ENCODE assay signal across 10 mouse cellular contexts in the genomic region with DNA sequence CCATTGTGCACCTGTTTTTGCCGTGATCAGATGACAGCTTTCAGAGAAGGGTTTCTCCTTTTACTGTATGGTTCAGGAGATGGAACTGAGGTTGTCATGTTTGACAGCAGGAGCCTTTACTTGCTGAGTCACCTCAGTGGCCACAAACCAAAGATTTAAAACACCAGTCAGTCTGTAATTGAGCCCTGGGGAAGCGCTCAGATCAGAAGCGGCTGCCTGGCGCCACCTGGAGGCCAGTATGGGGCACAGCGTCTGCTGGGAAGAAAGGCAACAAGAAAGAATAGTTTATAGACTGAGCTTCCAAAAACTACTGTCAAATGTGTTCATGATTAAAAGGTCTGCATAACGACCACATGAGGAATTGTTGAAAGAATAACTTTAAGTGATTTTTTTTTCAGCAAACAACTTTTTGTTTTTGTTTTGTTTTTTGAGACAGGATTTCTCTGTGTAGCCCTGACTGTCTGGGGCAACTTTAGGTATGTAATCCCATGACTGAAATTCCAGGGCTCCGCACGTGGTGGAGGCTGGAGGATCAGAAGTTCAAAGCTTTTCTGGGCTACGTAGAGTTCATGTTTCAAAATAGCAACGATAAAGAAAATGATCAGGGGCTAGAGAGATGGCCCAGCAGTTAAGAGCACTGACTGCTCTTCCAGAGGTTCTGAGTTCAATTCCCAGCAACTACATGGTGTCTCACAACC. TPM values are rescaled to one million over a fixed set of nuclear protein-coding genes. Genes with fewer than 3 reads are reported as not detected.
A peak's percentile ranks its signal among the peaks of the same experiment; 100 is the strongest.
DNase-seq lines count a peak whose midpoint lies in the region; ATAC-seq and TF ChIP-seq lines count a peak whose summit lies in the region.
"Had no signal": no experiment of that assay in that cellular context is flagged by ENCODE, and none has a peak within 500 bp of the region (broad histone marks: within the 10 kb centered on the region; RNA-seq: fewer than 3 reads in every experiment).

No protein-coding gene starts in this region.

- ATAC-seq in intestine, embryonic 14.5 days (replicated peaks; ENCODE audit: low FRiP score, low TSS enrichment, low read depth) = no peak
- no peak for ATAC-seq in intestine, embryonic 16.5 days
- peak; percentile 65 for ATAC-seq in monocyte, adult 5-6 weeks (replicated peaks; ENCODE audit: insufficient number of reproducible peaks, low FRiP score, low TSS enrichment, poor library complexity, severe bottlenecking)

- no peak overlapping the region for H3K4me3 ChIP-seq in intestine, embryonic 14.5 days (ENCODE audit: low read depth, low read length)
- no peak overlapping the region for H3K4me3 ChIP-seq in intestine, embryonic 16.5 days (ENCODE audit: low read length)
- H3K4me3 ChIP-seq in ES-E14 (ENCODE audit: insufficient read depth in 1 of 2, low read depth in 1 of 2, low read length in 2 of 2, poor library complexity in 1 of 2, severe bottlenecking in 1 of 2) = no peak overlapping the region
- peak overlapping the region; percentile 31 for H3K4me3 ChIP-seq in gastrocnemius, adult 2 months
- H3K4me3 ChIP-seq: erythroblast, embryonic 14.5 days; neural tube, embryonic 12.5 days had no signal

- TF ChIP-seq CTCF in gastrocnemius, adult 2 months (IDR thresholded peaks at IDR 0.05) = no peak; the same call in 1 of the 2 replicates

- H3K9ac ChIP-seq in intestine, embryonic 14.5 days (ENCODE audit: low read length) = no peak overlapping the region
- no peak overlapping the region for H3K9ac ChIP-seq in intestine, embryonic 16.5 days (ENCODE audit: low read depth, low read length)
- H3K9ac ChIP-seq in ES-E14 (ENCODE audit: insufficient read depth, low read depth, low read length, poor library complexity, severe bottlenecking) = no peak overlapping the region
- H3K9ac ChIP-seq: neural tube, embryonic 12.5 days had no signal

- intact Hi-C loops in gastrocnemius, adult 2 months (cut with DNase I) = loop anchor here (2.0 kb wide), 1 partner anchor 118 kb away; no protein-coding TSS in a partner anchor

- in situ Hi-C loops in ES-E14 (cut with MboI; ENCODE audit: low sequenced_read_pairs in 2 of 2, unreplicated experiment in 2 of 2) = loop anchor here in 1 of 2 experiments (10.0 kb wide), 1 partner anchor 118 kb away; no protein-coding TSS in a partner anchor

- no peak overlapping the region for H3K27ac ChIP-seq in intestine, embryonic 14.5 days (ENCODE audit: low read depth)
- H3K27ac ChIP-seq in intestine, embryonic 16.5 days (ENCODE audit: low read length) = no peak overlapping the region
- H3K27ac ChIP-seq in ES-E14 (ENCODE audit: insufficient read depth, low read depth, low read length, poor library complexity, severe bottlenecking) = no peak overlapping the region
- H3K27ac ChIP-seq in gastrocnemius, adult 2 months = peak overlapping the region; percentile 77
- H3K27ac ChIP-seq: neural tube, embryonic 12.5 days had no signal

- H3K36me3 ChIP-seq in intestine, embryonic 14.5 days (ENCODE audit: control insufficient read depth, insufficient read depth, low read length) = no peaks in the 10 kb centered on the region
- H3K36me3 ChIP-seq in intestine, embryonic 16.5 days (ENCODE audit: control insufficient read depth, insufficient read depth, low read length) = no peaks in the 10 kb centered on the region
- peaks cover 8% of the 10 kb centered on the region; the same call in 1 of the 2 replicates for H3K36me3 ChIP-seq in ES-E14 (ENCODE audit: control insufficient read depth, insufficient read depth, low read length, poor library complexity, severe bottlenecking)
- H3K36me3 ChIP-seq: neural tube, embryonic 12.5 days had no signal

- no peaks in the 10 kb centered on the region for H3K9me3 ChIP-seq in intestine, embryonic 14.5 days (ENCODE audit: control insufficient read depth, low read length)
- H3K9me3 ChIP-seq in intestine, embryonic 16.5 days (ENCODE audit: control insufficient read depth, low read length) = no peaks in the 10 kb centered on the region
- no peaks in the 10 kb centered on the region for H3K9me3 ChIP-seq in ES-E14 (ENCODE audit: control insufficient read depth, insufficient read depth, low read depth, low read length)
- H3K9me3 ChIP-seq: neural tube, embryonic 12.5 days had no signal

- H3K4me2 ChIP-seq in intestine, embryonic 14.5 days (ENCODE audit: low read length) = no peak overlapping the region
- H3K4me2 ChIP-seq in intestine, embryonic 16.5 days (ENCODE audit: low read depth, low read length) = no peak overlapping the region
- H3K4me2 ChIP-seq: neural tube, embryonic 12.5 days had no signal

- 22% methylated on average over 10 of the region's 10 CpGs for WGBS in intestine, embryonic 14.5 days
- WGBS in intestine, embryonic 16.5 days = 25% methylated on average over 10 of the region's 10 CpGs

- no peaks in the 10 kb centered on the region for H3K27me3 ChIP-seq in intestine, embryonic 14.5 days (replicated peaks; ENCODE audit: control insufficient read depth, insufficient read depth, low read length)
- H3K27me3 ChIP-seq in intestine, embryonic 16.5 days (replicated peaks; ENCODE audit: control insufficient read depth, insufficient read depth, low read length) = no peaks in the 10 kb centered on the region
- H3K27me3 ChIP-seq: neural tube, embryonic 12.5 days had no signal

- DNase-seq in intestine, embryonic 14.5 days (ENCODE audit: low spot score) = peak; percentile 84
- DNase-seq in ES-E14 (ENCODE audit: low read depth, low spot score) = peak; percentile 69
- peak; percentile 59 for DNase-seq in cerebellum, adult 11-12 months
- peak; percentile 85 for DNase-seq in gastrocnemius, adult 2 months
- DNase-seq in layer of hippocampus, postnatal 36 days = peak; percentile 43 to 71
- DNase-seq in thymus, adult 18-20 months = peak; percentile 46 to 49

- H3K4me1 ChIP-seq in intestine, embryonic 14.5 days (replicated peaks; ENCODE audit: control insufficient read depth, insufficient read depth, low read length) = no peaks in the 10 kb centered on the region
- H3K4me1 ChIP-seq in intestine, embryonic 16.5 days (ENCODE audit: control insufficient read depth, insufficient read depth, low read length) = no peaks in the 10 kb centered on the region
- peaks cover 2 to 10% of the 10 kb centered on the region in 2 experiments; a peak in 1 of 4 replicates for H3K4me1 ChIP-seq in ES-E14 (ENCODE audit: control insufficient read depth in 2 of 2, insufficient read depth in 2 of 2, low read length in 2 of 2, poor library complexity in 1 of 2)
- H3K4me1 ChIP-seq: neural tube, embryonic 12.5 days had no signal

TF ChIP-seq in ES-E14, 5 proteins besides CTCF, POLR2A, EP300 and RAD21:
- TF ChIP-seq CHD2 (IDR thresholded peaks at IDR 0.05; ENCODE audit: low read depth, low read length) (no peak), ZC3H11A (IDR thresholded peaks at IDR 0.05; ENCODE audit: borderline replicate concordance, low read depth, low read length) (peak; percentile 45; the same call in 1 of the 2 replicates), MAFK (IDR thresholded peaks at IDR 0.05; ENCODE audit: insufficient read depth, low read depth, low read length) (peak; percentile 83)
TF ChIP-seq in ES-E14: peak in this region for 2.

RNA-seq across cellular contexts. Expression of a gene that starts 22.0 kb away (rescaled TPM):
- 0.19 and 0.58 TPM in 2 replicates for polyA plus RNA-seq in intestine, embryonic 14.5 days (2014; fragmentation: Nextera tagmentation; extraction: Ambion mirVana)
- polyA plus RNA-seq in intestine, embryonic 16.5 days (2015; fragmentation: Nextera tagmentation; extraction: Ambion mirVana) = 0.23 TPM in 1 of 2 replicates, not detected in the other
- 0.67 and 1.1 TPM in 2 replicates for total RNA-seq in ES-E14 (2012; rRNA removed)
- total RNA-seq in gastrocnemius, adult 2 months (2021) = not detected
- not detected for total RNA-seq in layer of hippocampus, postnatal 36 days (2021)
- not detected in 3 replicates for total RNA-seq in monocyte, adult 5-6 weeks (2017)
- polyA plus RNA-seq: erythroblast, embryonic 14.5 days; neural tube, embryonic 12.5 days had no signal

RNA-seq across cellular contexts. Expression of a gene that starts 23.3 kb away (rescaled TPM):
- 56.7 and 60.1 TPM in 2 replicates for polyA plus RNA-seq in intestine, embryonic 14.5 days (2014; fragmentation: Nextera tagmentation; extraction: Ambion mirVana)
- polyA plus RNA-seq in intestine, embryonic 16.5 days (2015; fragmentation: Nextera tagmentation; extraction: Ambion mirVana) = 59.9 and 65.4 TPM in 2 replicates
- 60.3 and 87.7 TPM in 2 replicates for total RNA-seq in ES-E14 (2012; rRNA removed)
- total RNA-seq in gastrocnemius, adult 2 months (2021) = 100 to 1,000 TPM in 1 of 2 experiments, 10 to 100 TPM in 1; 91.4 to 106 TPM
- total RNA-seq in layer of hippocampus, postnatal 36 days (2021) = 10 to 100 TPM; 23.5 to 29.9 TPM
- 5.1 to 21.4 TPM (median 11.9 TPM) in 3 replicates for total RNA-seq in monocyte, adult 5-6 weeks (2017)

RNA-seq across cellular contexts. Expression of a gene that starts 23.8 kb away (rescaled TPM):
- polyA plus RNA-seq in intestine, embryonic 14.5 days (2014; fragmentation: Nextera tagmentation; extraction: Ambion mirVana) = 0.65 and 0.70 TPM in 2 replicates
- polyA plus RNA-seq in intestine, embryonic 16.5 days (2015; fragmentation: Nextera tagmentation; extraction: Ambion mirVana) = 0.48 and 0.61 TPM in 2 replicates
- total RNA-seq in ES-E14 (2012; rRNA removed) = 0.49 and 2.5 TPM in 2 replicates
- not detected for total RNA-seq in gastrocnemius, adult 2 months (2021)
- not detected for total RNA-seq in layer of hippocampus, postnatal 36 days (2021)
- total RNA-seq in monocyte, adult 5-6 weeks (2017) = not detected in 3 replicates
- polyA plus RNA-seq: erythroblast, embryonic 14.5 days; neural tube, embryonic 12.5 days had no signal

RNA-seq across cellular contexts. Expression of a gene that starts 28.3 kb away (rescaled TPM):
- polyA plus RNA-seq in intestine, embryonic 14.5 days (2014; fragmentation: Nextera tagmentation; extraction: Ambion mirVana) = 0.13 and 0.27 TPM in 2 replicates
- polyA plus RNA-seq in intestine, embryonic 16.5 days (2015; fragmentation: Nextera tagmentation; extraction: Ambion mirVana) = 0.07 and 0.15 TPM in 2 replicates
- total RNA-seq in ES-E14 (2012; rRNA removed) = 0.31 and 0.63 TPM in 2 replicates
- total RNA-seq in gastrocnemius, adult 2 months (2021) = under 1 TPM in 1 of 2 experiments, not detected in 1; 0.20 TPM
- not detected for total RNA-seq in layer of hippocampus, postnatal 36 days (2021)
- total RNA-seq in monocyte, adult 5-6 weeks (2017) = not detected in 3 replicates
- polyA plus RNA-seq: erythroblast, embryonic 14.5 days; neural tube, embryonic 12.5 days had no signal

RNA-seq across cellular contexts. Expression of a gene that starts 34.0 kb away (rescaled TPM):
- polyA plus RNA-seq in intestine, embryonic 14.5 days (2014; fragmentation: Nextera tagmentation; extraction: Ambion mirVana) = 7.7 and 9.1 TPM in 2 replicates
- polyA plus RNA-seq in intestine, embryonic 16.5 days (2015; fragmentation: Nextera tagmentation; extraction: Ambion mirVana) = 3.4 and 4.4 TPM in 2 replicates
- 5.3 and 8.6 TPM in 2 replicates for total RNA-seq in ES-E14 (2012; rRNA removed)
- 1 to 10 TPM; 5.7 to 8.0 TPM for total RNA-seq in gastrocnemius, adult 2 months (2021)
- total RNA-seq in layer of hippocampus, postnatal 36 days (2021) = 1 to 10 TPM; 6.1 to 6.6 TPM
- 0.11 to 0.48 TPM in 2 of 3 replicates, not detected in the other for total RNA-seq in monocyte, adult 5-6 weeks (2017)
